Mouse (Mus musculus): ENCODE data around the gene Ildr2.

- TF ChIP-seq POLR2A (IDR thresholded peaks at IDR 0.05; ENCODE audit: low read depth, low read length) (no peak), CTCF (IDR thresholded peaks at IDR 0.05; ENCODE audit: extremely low read depth, insufficient read depth, insufficient read length, insufficient replicate concordance) (no peak)
These were observed 14.3 kb downstream of the Ildr2 start for GRCm38 (mm10) chr1:166268218-166268617.

Measured in spleen, adult 2 months (tissue).